ENCODE assay signal across 1 mouse cellular context in the genomic region with DNA sequence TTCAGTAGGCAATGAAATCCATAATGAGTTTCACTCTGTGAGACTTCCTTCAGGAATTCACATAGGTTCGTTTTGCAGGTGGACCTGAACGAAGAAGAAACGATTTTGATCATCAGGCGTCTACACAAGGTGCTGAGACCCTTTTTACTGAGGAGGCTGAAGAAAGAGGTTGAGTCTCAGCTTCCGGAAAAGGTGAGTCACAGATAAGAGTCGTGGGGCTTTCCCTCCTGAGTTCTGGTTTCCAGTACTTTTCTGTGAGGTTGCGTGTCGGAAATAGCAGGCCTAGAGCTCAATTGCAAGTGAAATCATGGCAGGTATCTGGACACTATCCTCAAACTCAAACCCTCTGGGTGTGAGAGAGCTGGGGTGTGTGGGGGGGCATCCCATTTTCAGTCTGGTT.
TF ChIP-seq lines count a peak whose summit lies in the region.

No protein-coding gene starts in this region.

TF ChIP-seq in CH12.LX, 34 proteins besides CTCF, POLR2A, EP300 and RAD21 (continued from another document):
- TF ChIP-seq ZMIZ1 (IDR thresholded peaks at IDR 0.05; ENCODE audit: low read depth, low read length), result no peak; the same call in 1 of the 2 replicates
- no peak for TF ChIP-seq ZKSCAN1 (IDR thresholded peaks at IDR 0.05; ENCODE audit: borderline replicate concordance, low read depth, low read length)
